Mouse (Mus musculus) heart, embryonic 13.5 days (tissue): ENCODE data around the gene Ap1b1. TPM values are rescaled to one million over a fixed set of nuclear protein-coding genes. Genes with fewer than 3 reads are reported as not detected.
A peak's percentile ranks its signal among the peaks of the same experiment; 100 is the strongest.

ENCODE experiments used
- ATAC-seq: fragments of 200-750 bp; cut with Nextera tagmentation; 2 replicates; pipeline ENCODE4 v1.8.0; 2017; ENCODE audit warnings: moderate TSS enrichment; ENCODE audit not compliant: insufficient number of reproducible peaks, low FRiP score, low TSS enrichment; ENCODE audit errors: extremely low read depth
- H3K27ac ChIP-seq: fragments of 300-500 bp; sonication (generic); replicated peaks from 2 replicates; pipeline ENCODE4 v1.5.1; 2015; ENCODE audit warnings: moderate library complexity, mild to moderate bottlenecking, inconsistent platforms
- H3K27me3 ChIP-seq: fragments of 300-500 bp; sonication (generic); replicated peaks from 2 replicates; pipeline ENCODE4 v1.6.1; 2015; ENCODE audit warnings: mild to moderate bottlenecking, inconsistent platforms
- H3K36me3 ChIP-seq: fragments of 300-500 bp; sonication (generic); 2 replicates; pipeline ENCODE4 v1.6.1; 2015; ENCODE audit warnings: mild to moderate bottlenecking, inconsistent platforms
- H3K4me1 ChIP-seq: fragments of 300-500 bp; sonication (generic); 2 replicates; pipeline ENCODE4 v1.6.1; 2015; ENCODE audit warnings: inconsistent platforms
- H3K4me2 ChIP-seq: fragments of 300-500 bp; sonication (generic); 2 replicates; pipeline ENCODE4 v1.6.1; 2015; ENCODE audit warnings: inconsistent platforms, mild to moderate bottlenecking, moderate library complexity
- H3K4me3 ChIP-seq: fragments of 300-500 bp; sonication (generic); 2 replicates; pipeline ENCODE4 v1.5.1; 2015; ENCODE audit warnings: moderate library complexity, mild to moderate bottlenecking, inconsistent platforms
- H3K9ac ChIP-seq: fragments of 300-500 bp; sonication (generic); 2 replicates; pipeline ENCODE4 v1.6.1; 2015; ENCODE audit warnings: inconsistent platforms, mild to moderate bottlenecking, moderate library complexity
- H3K9me3 ChIP-seq: fragments of 300-500 bp; sonication (generic); 2 replicates; pipeline ENCODE4 v1.6.1; 2016; ENCODE audit warnings: inconsistent platforms
- WGBS: fragments of 180-500 bp; shearing (Covaris S2); methylation state at CpG from one replicate; pipeline ENCODE4 v1.1.7; 2015; ENCODE audit warnings: mixed read lengths; 5-methylcytosine and 5-hydroxymethylcytosine counted together
- polyA plus RNA-seq: library from polyadenylated mRNA; unstranded; fragments of >200 nt; fragmentation: Nextera tagmentation; extraction: Ambion mirVana; gene quantifications from 2 replicates; pipeline ENCODE4 v1.2.1, GENCODE M21; 2015

The Ap1b1 gene
- polyA plus RNA-seq, 1 experiment from 2014 or later: 41.2 TPM

DNA sequence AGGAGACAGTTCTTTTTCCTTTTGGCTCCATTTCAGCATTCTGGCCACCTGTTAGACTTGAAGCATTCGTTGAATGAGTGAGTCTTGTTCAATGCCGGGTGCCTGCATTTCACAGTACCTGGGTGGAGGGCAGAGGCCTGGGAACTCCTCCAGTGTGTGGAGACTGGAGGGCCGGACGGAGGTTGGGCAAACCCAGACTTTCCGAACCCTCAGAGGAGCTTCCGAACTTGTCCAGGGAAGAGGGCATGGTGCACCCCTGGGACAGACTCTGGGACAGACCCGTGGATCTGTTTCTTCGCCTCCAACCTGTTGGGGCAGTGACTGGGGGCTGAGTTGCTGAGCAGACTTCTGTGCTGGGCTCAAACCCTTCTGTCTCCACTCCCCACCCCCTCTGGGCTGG, 70.4 kb downstream of the Ap1b1 start:
- Histone ChIP-seq H3K36me3 (peaks cover 9% of the 10 kb centered on the region), H3K9ac (no peak overlapping the region), H3K4me2 (no peak overlapping the region), H3K27me3 (peaks cover 73% of the 10 kb centered on the region), H3K4me3 (no peak overlapping the region), H3K27ac (no peak overlapping the region), H3K4me1 (peaks cover 41% of the 10 kb centered on the region), H3K9me3 (no peaks in the 10 kb centered on the region)
- ATAC-seq: no peak
- WGBS: 59% methylated on average over 8 of the region's 8 CpGs

DNA sequence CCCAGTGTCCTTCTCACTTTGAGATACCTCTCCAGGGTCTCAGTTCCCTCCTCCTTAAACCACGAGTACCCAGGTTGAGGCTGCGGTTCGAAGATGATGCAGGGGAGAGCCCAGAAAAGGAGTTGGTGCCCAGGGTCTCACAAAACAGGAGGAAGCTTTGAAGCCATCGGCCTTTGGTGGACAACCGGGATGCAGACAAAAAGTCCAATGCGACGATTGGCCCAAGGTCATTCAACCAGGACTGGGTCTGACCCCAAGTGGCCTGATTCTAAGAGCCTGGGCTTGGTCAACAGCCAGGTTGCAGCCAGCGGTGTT, 70.9 kb downstream of the Ap1b1 start:
- WGBS: 26% methylated on average over 8 of the region's 8 CpGs
- Histone ChIP-seq H3K36me3 (peaks cover 9% of the 10 kb centered on the region), H3K27ac (no peak overlapping the region), H3K4me1 (peaks cover 46% of the 10 kb centered on the region), H3K27me3 (peaks cover 77% of the 10 kb centered on the region), H3K4me2 (peak overlapping the region; percentile 97), H3K9ac (peak overlapping the region; percentile 79), H3K9me3 (no peaks in the 10 kb centered on the region), H3K4me3 (peak overlapping the region; percentile 64)
- ATAC-seq: no peak

DNA sequence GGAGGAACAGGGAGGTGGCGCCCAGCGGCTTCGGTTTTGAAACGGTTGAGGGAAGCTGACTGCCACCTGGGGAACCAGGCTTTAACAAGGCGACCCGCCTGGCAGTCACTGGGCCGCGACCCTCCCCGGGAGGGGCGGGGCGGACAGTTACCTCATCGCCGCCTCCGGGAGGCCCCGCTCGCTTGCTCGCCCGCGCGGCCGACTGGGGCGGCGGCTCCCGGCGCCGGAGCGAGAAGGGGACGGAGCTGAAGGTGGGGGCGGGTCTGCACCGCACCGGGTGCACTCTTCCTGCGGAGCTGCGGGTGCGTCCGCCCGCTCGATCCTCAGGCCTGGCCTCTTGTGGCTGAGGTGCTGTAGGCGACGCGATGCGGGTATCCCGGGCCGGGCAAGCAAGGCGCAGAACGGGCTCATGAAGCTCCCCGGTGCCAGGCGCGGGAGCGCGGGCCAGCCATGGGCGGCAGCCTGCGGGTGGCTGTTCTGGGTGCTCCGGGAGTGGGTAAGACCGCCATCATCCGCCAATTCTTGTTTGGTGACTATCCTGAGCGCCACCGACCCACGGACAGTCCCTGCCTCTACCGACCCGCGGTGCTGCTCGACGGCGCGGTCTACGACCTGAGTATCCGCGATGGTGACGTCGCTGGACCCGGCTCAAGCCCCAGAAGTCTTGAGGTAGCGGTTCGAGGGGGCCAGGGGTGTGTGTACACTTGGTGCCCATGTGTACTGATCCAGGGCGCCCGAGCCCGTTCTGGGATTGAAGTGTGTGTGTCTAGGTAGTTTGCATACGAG, 71.4 kb downstream of the Ap1b1 start, which contains the start of gene Rasl10a:
Gene Rasl10a (plus strand): TSS at position 273 of the 786 bp plus-strand sequence.
- no peak for ATAC-seq

DNA sequence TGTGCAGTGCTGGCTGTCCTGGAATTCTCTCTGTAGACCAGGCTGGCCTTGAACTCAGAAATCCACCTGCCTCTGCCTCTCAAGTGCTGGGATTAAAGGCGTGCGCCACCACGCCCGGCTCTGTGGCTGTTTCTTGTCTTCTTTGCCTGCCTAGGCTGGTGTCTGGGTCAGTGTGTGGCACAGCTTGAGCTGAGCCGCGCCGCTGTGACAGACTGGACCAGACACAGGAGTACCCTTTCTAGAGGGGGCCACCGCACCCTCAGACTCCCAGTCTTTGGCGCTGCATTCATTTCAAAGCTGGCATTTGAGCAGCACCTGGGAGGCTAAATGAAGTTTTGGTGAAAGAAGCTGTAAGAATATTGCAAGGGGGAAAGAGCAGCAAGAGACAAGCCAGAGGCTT, 72.2 kb downstream of the Ap1b1 start:
- Histone ChIP-seq H3K9ac (0 out of 2 replicates have a peak overlapping the region, but pooled peaks have one; percentile 24), H3K9me3 (no peaks in the 10 kb centered on the region), H3K36me3 (peaks cover 9% of the 10 kb centered on the region), H3K4me3 (peak overlapping the region; percentile 64; the same call in 1 of the 2 replicates), H3K4me1 (peaks cover 59% of the 10 kb centered on the region), H3K4me2 (peak overlapping the region; percentile 97), H3K27me3 (peaks cover 90% of the 10 kb centered on the region), H3K27ac (no peak overlapping the region)
- ATAC-seq: no peak
- 31% methylated on average over 9 of the region's 9 CpGs for WGBS

More for the DNA sequence above, 71.4 kb downstream of the Ap1b1 start, which contains the start of gene Rasl10a:
- peaks cover 51% of the 10 kb centered on the region for H3K4me1 ChIP-seq
- H3K27me3 ChIP-seq: peaks cover 82% of the 10 kb centered on the region
- peaks cover 9% of the 10 kb centered on the region for H3K36me3 ChIP-seq
- H3K4me2 ChIP-seq: peak within 1 kb of the TSS; percentile 97
- H3K27ac ChIP-seq: no peak within 1 kb of the TSS
- WGBS: 2% methylated on average over 63 of the region's 77 CpGs
- H3K9ac ChIP-seq: peak within 1 kb of the TSS; percentile 79
- H3K9me3 ChIP-seq: no peaks in the 10 kb centered on the region
- peak within 1 kb of the TSS; percentile 64 for H3K4me3 ChIP-seq

DNA sequence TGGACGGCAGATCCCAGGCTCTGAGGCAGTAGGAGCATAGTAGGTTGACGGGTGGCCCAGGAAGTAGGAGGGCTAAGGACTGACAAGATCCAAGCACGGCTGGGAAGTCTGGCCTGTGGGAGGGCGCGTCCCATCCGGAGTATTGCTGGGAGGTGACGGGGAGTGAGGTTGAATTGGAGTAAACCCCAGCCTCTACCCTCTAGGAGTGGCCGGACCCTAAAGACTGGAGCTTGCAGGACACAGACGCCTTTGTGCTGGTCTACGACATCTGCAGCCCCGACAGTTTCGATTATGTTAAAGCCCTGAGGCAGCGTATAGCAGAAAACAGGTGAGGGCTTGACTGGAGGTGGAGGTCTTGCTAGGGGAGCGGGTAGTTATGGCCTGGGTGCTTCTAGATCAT, 72.6 kb downstream of the Ap1b1 start:
- peak overlapping the region; percentile 97 for H3K4me2 ChIP-seq
- ATAC-seq: no peak
- H3K9me3 ChIP-seq: no peaks in the 10 kb centered on the region
- peaks cover 94% of the 10 kb centered on the region for H3K27me3 ChIP-seq
- H3K4me1 ChIP-seq: peaks cover 63% of the 10 kb centered on the region
- H3K36me3 ChIP-seq: peaks cover 9% of the 10 kb centered on the region
- H3K4me3 ChIP-seq: peak overlapping the region; percentile 15; the same call in 1 of the 2 replicates
- 22% methylated on average over 14 of the region's 14 CpGs for WGBS
- H3K27ac ChIP-seq: no peak overlapping the region
- peak overlapping the region; percentile 12; the same call in 1 of the 2 replicates for H3K9ac ChIP-seq

DNA sequence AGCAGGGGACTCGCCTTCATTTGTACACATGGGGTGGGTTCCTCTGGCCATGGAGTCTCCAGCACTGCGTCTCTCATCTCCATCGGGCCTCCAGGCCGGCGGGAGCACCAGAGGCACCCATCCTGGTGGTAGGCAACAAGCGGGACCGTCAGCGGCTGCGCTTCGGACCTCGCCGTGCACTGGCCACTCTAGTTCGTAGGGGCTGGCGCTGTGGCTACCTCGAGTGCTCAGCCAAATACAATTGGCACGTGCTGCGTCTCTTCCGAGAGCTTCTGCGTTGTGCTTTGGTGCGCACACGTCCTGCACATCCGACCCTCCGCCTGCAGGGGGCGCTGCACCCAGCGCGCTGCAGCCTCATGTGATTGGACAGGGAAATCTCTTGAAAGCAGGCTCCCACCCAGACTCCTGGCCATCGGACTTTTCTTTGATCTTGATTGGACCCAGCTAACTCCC, 73.1 kb downstream of the Ap1b1 start:
- H3K4me1 ChIP-seq: peaks cover 68% of the 10 kb centered on the region
- peaks cover 9% of the 10 kb centered on the region for H3K36me3 ChIP-seq
- peaks cover 96% of the 10 kb centered on the region for H3K27me3 ChIP-seq
- ATAC-seq: no peak
- H3K4me2 ChIP-seq: peak overlapping the region; percentile 97; the same call in 1 of the 2 replicates
- H3K9ac ChIP-seq: no peak overlapping the region
- H3K9me3 ChIP-seq: no peaks in the 10 kb centered on the region
- WGBS: 9% methylated on average over 27 of the region's 27 CpGs
- peak overlapping the region; percentile 15; the same call in 1 of the 2 replicates for H3K4me3 ChIP-seq
- H3K27ac ChIP-seq: no peak overlapping the region

DNA sequence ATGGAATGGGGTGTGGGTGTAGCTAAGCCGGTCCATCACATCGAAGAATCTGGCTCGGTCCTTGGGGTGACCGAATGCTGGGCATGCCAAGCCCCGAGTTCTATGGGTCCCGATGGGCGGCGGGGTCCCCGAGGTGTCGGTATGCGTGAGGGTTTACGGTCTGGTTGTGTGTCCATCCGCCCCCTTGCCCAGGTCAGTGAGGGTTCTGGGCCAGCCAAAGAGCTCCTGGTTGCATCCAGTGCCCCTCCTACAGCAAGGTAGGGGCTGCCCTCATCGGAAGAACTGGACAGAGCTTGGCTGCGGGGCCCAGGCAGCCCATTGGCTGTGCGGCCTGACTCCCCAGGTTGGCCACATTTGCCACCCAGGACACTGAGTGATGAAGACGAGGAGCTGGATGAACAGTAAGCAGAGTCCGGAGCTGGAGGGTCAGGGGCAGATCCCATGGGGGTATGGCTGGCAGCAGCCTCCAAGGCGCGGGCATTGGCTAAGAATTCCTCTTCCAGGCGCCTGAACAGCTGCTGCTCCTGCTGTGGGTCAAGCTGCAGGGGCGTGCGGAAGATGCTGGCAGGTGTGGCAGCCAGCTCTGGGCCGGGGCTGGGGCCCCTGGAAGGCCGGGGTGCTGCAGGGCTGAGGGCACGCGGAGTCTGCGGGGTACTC, 74.3 kb downstream of the Ap1b1 start:
- Histone ChIP-seq H3K4me2 (peak overlapping the region; percentile 89), H3K4me1 (peaks cover 74% of the 10 kb centered on the region), H3K27me3 (peaks cover 85% of the 10 kb centered on the region), H3K36me3 (peaks cover 9% of the 10 kb centered on the region), H3K9me3 (no peaks in the 10 kb centered on the region), H3K9ac (peak overlapping the region; percentile 75), H3K4me3 (peak overlapping the region; percentile 50), H3K27ac (no peak overlapping the region)
- ATAC-seq: no peak
- WGBS: 59% methylated on average over 28 of the region's 28 CpGs

DNA sequence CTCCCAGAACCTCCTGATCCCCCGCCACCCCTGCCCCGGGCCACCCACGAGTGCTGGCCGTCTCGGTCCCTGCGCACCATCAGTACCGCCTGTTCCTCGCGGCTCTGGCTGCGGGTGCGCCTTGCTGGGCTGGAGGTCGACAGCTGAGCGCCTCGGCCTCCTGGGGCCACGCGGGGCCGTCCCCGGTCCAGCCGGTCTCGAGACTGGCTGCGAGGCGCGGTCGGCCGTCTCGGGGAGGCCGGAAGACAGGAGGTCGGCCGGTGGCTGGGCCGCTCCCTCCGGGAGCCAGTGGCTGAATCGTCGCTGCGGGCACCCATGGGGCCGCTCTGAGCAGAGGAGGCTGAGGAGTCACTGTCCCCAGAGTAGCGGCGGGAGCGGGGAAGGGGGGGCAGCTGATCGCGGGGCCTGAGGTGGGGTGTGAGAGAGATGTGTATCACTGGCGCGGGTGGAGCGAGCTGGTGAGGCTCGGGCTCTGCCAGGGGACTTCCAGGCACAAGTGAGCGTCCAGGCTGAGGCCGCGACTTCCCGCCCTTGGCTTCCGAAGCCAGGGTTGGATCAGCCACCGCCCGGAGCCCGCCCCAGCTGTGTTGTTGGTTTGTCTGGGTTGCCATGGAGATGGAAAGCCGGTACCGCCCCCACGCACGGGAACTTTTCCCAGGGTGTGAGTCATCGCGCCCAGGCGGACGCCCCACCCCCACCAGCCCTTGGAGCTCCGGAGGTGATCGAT, 75.0 kb downstream of the Ap1b1 start:
- H3K9ac ChIP-seq: peak overlapping the region; percentile 75
- H3K4me1 ChIP-seq: peaks cover 74% of the 10 kb centered on the region
- no peak overlapping the region for H3K27ac ChIP-seq
- H3K9me3 ChIP-seq: no peaks in the 10 kb centered on the region
- peak overlapping the region; percentile 50 for H3K4me3 ChIP-seq
- ATAC-seq: peak; percentile 65
- peaks cover 9% of the 10 kb centered on the region for H3K36me3 ChIP-seq
- H3K27me3 ChIP-seq: peaks cover 78% of the 10 kb centered on the region
- 2% methylated on average over 62 of the region's 62 CpGs for WGBS
- peak overlapping the region; percentile 89 for H3K4me2 ChIP-seq

DNA sequence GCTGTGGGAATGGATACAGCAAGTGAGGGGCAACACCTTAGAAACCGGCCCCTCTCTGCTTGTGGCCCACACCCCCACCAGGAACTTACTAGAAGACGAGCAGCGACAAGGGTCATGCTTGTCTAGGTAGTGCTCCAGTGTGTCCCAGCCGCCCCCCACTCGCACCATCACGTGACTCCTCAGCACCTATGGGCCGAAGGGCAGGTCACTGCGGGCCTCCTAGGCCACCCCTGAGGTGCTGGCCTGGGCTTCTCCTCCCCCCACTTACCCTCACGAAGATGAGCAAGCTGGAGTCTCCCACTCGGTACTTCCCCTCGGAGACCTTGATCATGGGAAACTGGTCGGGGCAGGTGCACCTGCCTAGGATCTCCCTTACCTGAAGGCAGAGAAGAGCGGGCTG, 75.7 kb downstream of the Ap1b1 start:
- no peak for ATAC-seq
- Histone ChIP-seq H3K27ac (no peak overlapping the region), H3K9ac (peak overlapping the region; percentile 75), H3K9me3 (no peaks in the 10 kb centered on the region), H3K4me1 (peaks cover 69% of the 10 kb centered on the region), H3K4me2 (peak overlapping the region; percentile 89), H3K36me3 (peaks cover 9% of the 10 kb centered on the region), H3K27me3 (peaks cover 71% of the 10 kb centered on the region), H3K4me3 (peak overlapping the region; percentile 50)
- 31% methylated on average over 13 of the region's 13 CpGs for WGBS

DNA sequence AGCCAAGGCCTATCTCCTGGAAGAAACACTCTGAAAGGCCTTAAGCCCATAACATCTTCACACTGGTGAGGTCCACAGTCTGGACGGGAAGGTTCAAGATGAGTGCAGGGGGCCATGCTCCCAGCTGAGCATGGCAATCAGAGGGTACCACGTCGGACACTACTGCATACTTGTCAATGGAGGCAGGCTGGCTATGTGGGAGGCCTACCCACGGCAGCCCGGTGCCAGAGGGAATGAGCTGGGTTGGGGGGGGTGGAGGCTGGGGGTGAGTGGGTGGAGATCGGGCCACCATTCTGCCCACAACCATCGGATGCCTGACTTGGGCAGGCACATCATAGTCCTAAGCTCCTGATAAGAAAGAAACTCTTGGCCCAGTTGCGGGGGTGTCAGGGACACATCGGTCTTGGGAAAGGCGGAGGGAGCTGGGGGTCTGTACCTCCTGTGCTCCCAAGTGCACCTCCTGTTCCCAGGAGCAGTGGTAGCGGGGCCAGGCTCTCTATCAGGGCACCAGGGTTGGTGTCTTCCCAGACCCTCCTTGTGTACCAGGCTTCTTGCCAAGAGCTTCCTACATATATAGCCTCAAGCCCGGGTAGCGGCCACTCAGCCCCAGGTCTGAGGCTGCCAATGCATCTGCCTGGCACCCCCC, 76.4 kb downstream of the Ap1b1 start:
- peaks cover 16% of the 10 kb centered on the region for H3K36me3 ChIP-seq
- no peak for ATAC-seq
- peak overlapping the region; percentile 19; the same call in 1 of the 2 replicates for H3K9ac ChIP-seq
- WGBS: 68% methylated on average over 13 of the region's 13 CpGs
- peak overlapping the region; percentile 84; the same call in 1 of the 2 replicates for H3K4me3 ChIP-seq
- H3K4me2 ChIP-seq: peak overlapping the region; percentile 89
- peaks cover 64% of the 10 kb centered on the region for H3K27me3 ChIP-seq
- H3K27ac ChIP-seq: no peak overlapping the region
- no peaks in the 10 kb centered on the region for H3K9me3 ChIP-seq
- peaks cover 62% of the 10 kb centered on the region for H3K4me1 ChIP-seq
